Mouse (Mus musculus) limb, embryonic 10.5 days (tissue): ENCODE data around the gene Gdpd5. TPM values are rescaled to one million over a fixed set of nuclear protein-coding genes. Genes with fewer than 3 reads are reported as not detected.
A peak's percentile ranks its signal among the peaks of the same experiment; 100 is the strongest.

Experiments
- DNase-seq: peaks from one replicate; pipeline ENCODE4 v3.0.0-alpha.2; 2017; ENCODE audit warnings: low spot score
- H3K27ac ChIP-seq: fragments of 300-500 bp; sonication (generic); 2 replicates; pipeline ENCODE4 v1.5.1; 2016; ENCODE audit warnings: mild to moderate bottlenecking
- H3K27me3 ChIP-seq: fragments of 300-500 bp; sonication (generic); 2 replicates; pipeline ENCODE4 v1.6.1; 2016; ENCODE audit warnings: low read depth, mild to moderate bottlenecking; ENCODE audit not compliant: poor library complexity, severe bottlenecking
- H3K36me3 ChIP-seq: fragments of 300-500 bp; sonication (generic); 2 replicates; pipeline ENCODE4 v1.6.1; 2016; ENCODE audit warnings: mild to moderate bottlenecking, moderate library complexity
- H3K4me1 ChIP-seq: fragments of 300-500 bp; sonication (generic); 2 replicates; pipeline ENCODE4 v1.6.1; 2016
- H3K4me3 ChIP-seq: fragments of 300-500 bp; sonication (generic); 2 replicates; pipeline ENCODE4 v1.5.1; 2016; ENCODE audit warnings: mild to moderate bottlenecking, moderate library complexity
- H3K9me3 ChIP-seq: fragments of 300-500 bp; sonication (generic); replicated peaks from 2 replicates; pipeline ENCODE4 v1.6.1; 2016; ENCODE audit warnings: mild to moderate bottlenecking
- WGBS: fragments of 180-500 bp; shearing (Covaris S2); methylation state at CpG from one replicate; pipeline ENCODE4 v1.1.7; 2016; 5-methylcytosine and 5-hydroxymethylcytosine counted together
- polyA plus RNA-seq: library from polyadenylated mRNA; unstranded; fragments of >200 nt; fragmentation: Nextera tagmentation; extraction: Ambion mirVana; gene quantifications from 2 replicates; pipeline ENCODE4 v1.2.1, GENCODE M21; 2016

Gene Gdpd5
- polyA plus RNA-seq, 1 experiment from 2014 or later = 12.3 TPM

- peak overlapping the region; percentile 69 for H3K4me3 ChIP-seq
- H3K27me3 ChIP-seq = peaks cover 23% of the 10 kb centered on the region
- DNase-seq = no peak
- WGBS = 14% methylated on average over 30 of the region's 30 CpGs
- peak overlapping the region; percentile 98 for H3K27ac ChIP-seq
- H3K4me1 ChIP-seq = peaks cover 68% of the 10 kb centered on the region
- peaks cover 1% of the 10 kb centered on the region; the same call in 1 of the 2 replicates for H3K36me3 ChIP-seq
- H3K9me3 ChIP-seq = no peaks in the 10 kb centered on the region
These were observed 1.1 kb downstream of the Gdpd5 start for GRCm38 (mm10) chr7:99382088-99383000.

- 50% methylated on average over 5 of the region's 5 CpGs for WGBS
- Histone ChIP-seq H3K27ac (peak overlapping the region; percentile 98; the same call in 1 of the 2 replicates), H3K27me3 (peaks cover 23% of the 10 kb centered on the region), H3K9me3 (no peaks in the 10 kb centered on the region), H3K4me3 (peak overlapping the region; percentile 69; the same call in 1 of the 2 replicates), H3K36me3 (peaks cover 4% of the 10 kb centered on the region; the same call in 1 of the 2 replicates), H3K4me1 (peaks cover 73% of the 10 kb centered on the region)
- DNase-seq = no peak
These were observed 2.0 kb downstream of the Gdpd5 start for GRCm38 (mm10) chr7:99383246-99383645.

DNA sequence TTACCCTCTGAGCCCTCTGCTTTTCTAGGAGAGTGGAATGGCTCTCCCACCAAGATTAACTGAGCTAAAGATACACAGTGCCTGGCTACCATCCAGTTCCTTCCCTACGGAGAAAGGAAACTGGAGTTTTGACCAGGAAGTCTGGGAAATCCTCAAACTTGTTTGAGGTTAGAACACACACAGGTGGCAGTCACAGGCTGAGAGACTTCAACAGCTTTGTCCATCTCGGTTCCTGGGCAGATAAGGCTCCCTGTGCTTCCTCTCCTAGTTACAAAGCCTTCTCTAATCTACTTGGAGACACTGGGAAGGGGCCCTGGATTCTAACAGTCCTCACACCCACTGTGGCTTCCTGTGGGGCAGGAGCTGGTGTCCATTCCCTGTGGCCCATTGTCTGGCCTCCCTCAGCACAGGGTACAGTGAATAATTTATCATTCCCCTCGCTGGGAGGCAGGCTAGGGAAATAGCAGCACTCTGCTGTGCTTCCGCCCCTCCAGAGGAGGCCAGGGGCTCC is 2.9 kb downstream of the Gdpd5 start:
- peaks cover 78% of the 10 kb centered on the region for H3K4me1 ChIP-seq
- 33% methylated on average over 4 of the region's 4 CpGs for WGBS

DNA sequence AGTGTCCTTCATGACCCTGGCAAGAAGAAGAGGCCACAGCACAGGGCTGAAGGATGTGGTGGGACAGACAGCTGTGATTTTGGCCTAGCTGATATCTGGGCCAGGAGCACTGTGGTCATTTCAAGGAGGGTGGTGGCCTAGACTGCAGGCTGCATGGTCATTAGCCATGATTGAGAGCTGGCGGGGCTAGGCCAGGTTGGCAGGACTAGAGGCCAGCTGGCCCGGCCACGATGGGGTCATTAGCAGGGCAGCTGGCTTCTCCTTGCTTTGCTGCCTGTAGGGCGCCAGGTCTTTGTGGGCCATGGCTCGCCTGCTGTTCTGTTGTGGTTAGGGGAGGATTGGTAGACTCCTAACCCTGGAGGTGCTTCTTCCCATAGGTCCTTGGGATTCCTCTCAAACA is 4.8 kb downstream of the Gdpd5 start:
- peaks cover 4% of the 10 kb centered on the region; the same call in 1 of the 2 replicates for H3K36me3 ChIP-seq
- DNase-seq = no peak
- 46% methylated on average over 5 of the region's 5 CpGs for WGBS
- H3K9me3 ChIP-seq = no peaks in the 10 kb centered on the region
- H3K27ac ChIP-seq = peak overlapping the region; percentile 34; the same call in 1 of the 2 replicates
- peaks cover 84% of the 10 kb centered on the region for H3K4me1 ChIP-seq
- H3K27me3 ChIP-seq = peaks cover 23% of the 10 kb centered on the region
- no peak overlapping the region for H3K4me3 ChIP-seq

More for the DNA sequence above, 2.9 kb downstream of the Gdpd5 start:
- Histone ChIP-seq H3K9me3 (no peaks in the 10 kb centered on the region), H3K4me3 (no peak overlapping the region), H3K36me3 (peaks cover 4% of the 10 kb centered on the region; the same call in 1 of the 2 replicates), H3K27ac (peak overlapping the region; percentile 75), H3K27me3 (peaks cover 23% of the 10 kb centered on the region)
- no peak for DNase-seq

GRCm38 (mm10) chr7:99386811-99387210 is 5.6 kb downstream of the Gdpd5 start:
- no peak overlapping the region for H3K4me3 ChIP-seq
- 92% methylated on average over 4 of the region's 4 CpGs for WGBS
- peaks cover 82% of the 10 kb centered on the region for H3K4me1 ChIP-seq
- H3K36me3 ChIP-seq = peaks cover 7% of the 10 kb centered on the region; the same call in 1 of the 2 replicates
- H3K9me3 ChIP-seq = no peaks in the 10 kb centered on the region
- no peak for DNase-seq
- 0 out of 2 replicates have a peak overlapping the region, but pooled peaks have one; percentile 31 for H3K27ac ChIP-seq
- H3K27me3 ChIP-seq = peaks cover 21% of the 10 kb centered on the region

GRCm38 (mm10) chr7:99387356-99387755 is 6.1 kb downstream of the Gdpd5 start:
- Histone ChIP-seq H3K36me3 (peaks cover 7% of the 10 kb centered on the region; the same call in 1 of the 2 replicates), H3K4me3 (no peak overlapping the region), H3K9me3 (no peaks in the 10 kb centered on the region), H3K27ac (peak overlapping the region; percentile 31; the same call in 1 of the 2 replicates), H3K4me1 (peaks cover 76% of the 10 kb centered on the region), H3K27me3 (peaks cover 16% of the 10 kb centered on the region)
- no peak for DNase-seq
- 90% methylated on average over 5 of the region's 5 CpGs for WGBS

GRCm38 (mm10) chr7:99390559-99390958 is 9.3 kb downstream of the Gdpd5 start:
- DNase-seq = no peak
- no peak overlapping the region for H3K4me3 ChIP-seq
- peak overlapping the region; percentile 74 for H3K27ac ChIP-seq
- H3K27me3 ChIP-seq = no peaks in the 10 kb centered on the region
- no peaks in the 10 kb centered on the region for H3K9me3 ChIP-seq
- H3K36me3 ChIP-seq = peaks cover 7% of the 10 kb centered on the region; the same call in 1 of the 2 replicates
- H3K4me1 ChIP-seq = peaks cover 61% of the 10 kb centered on the region
- WGBS = 50% methylated on average over 4 of the region's 4 CpGs

- Histone ChIP-seq H3K4me1 (peaks cover 60% of the 10 kb centered on the region), H3K27me3 (no peaks in the 10 kb centered on the region), H3K4me3 (no peak overlapping the region), H3K27ac (no peak overlapping the region), H3K36me3 (0 out of 2 replicates have a peak, but pooled peaks cover 3% of the 10 kb centered on the region), H3K9me3 (no peaks in the 10 kb centered on the region)
- 81% methylated on average over 2 of the region's 2 CpGs for WGBS
- no peak for DNase-seq
These were observed 11.5 kb downstream of the Gdpd5 start for GRCm38 (mm10) chr7:99392696-99393095.

- peaks cover 57% of the 10 kb centered on the region for H3K4me1 ChIP-seq
- H3K36me3 ChIP-seq = 0 out of 2 replicates have a peak, but pooled peaks cover 3% of the 10 kb centered on the region
- no peaks in the 10 kb centered on the region for H3K9me3 ChIP-seq
- H3K27me3 ChIP-seq = no peaks in the 10 kb centered on the region
- peak overlapping the region; percentile 17; the same call in 1 of the 2 replicates for H3K27ac ChIP-seq
- H3K4me3 ChIP-seq = no peak overlapping the region
- no peak for DNase-seq
- 87% methylated on average over 13 of the region's 13 CpGs for WGBS
These were observed 12.6 kb downstream of the Gdpd5 start for GRCm38 (mm10) chr7:99393711-99394325.

DNA sequence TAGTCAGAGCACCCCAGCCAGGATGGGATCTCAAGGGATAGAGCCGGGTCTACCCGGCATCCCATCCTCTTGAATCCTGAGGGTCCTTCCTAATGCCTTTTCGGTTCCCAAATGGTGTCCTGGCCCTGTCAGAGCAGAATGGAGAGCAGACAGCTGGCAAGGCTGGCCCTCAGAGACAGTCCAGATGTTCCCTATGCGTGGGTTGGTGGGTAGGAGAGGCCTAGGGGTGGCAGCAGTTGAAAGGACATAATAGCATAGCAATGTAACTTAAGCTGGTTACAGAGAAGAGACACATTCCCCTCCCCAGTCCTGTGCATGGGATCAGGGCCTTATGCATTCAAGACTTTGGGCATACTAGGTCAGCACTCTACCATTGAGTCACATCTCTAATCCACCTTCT is 14.2 kb downstream of the Gdpd5 start:
- no peaks in the 10 kb centered on the region for H3K27me3 ChIP-seq
- 85% methylated on average over 4 of the region's 4 CpGs for WGBS
- no peak for DNase-seq
- peaks cover 43% of the 10 kb centered on the region for H3K4me1 ChIP-seq
- H3K4me3 ChIP-seq = no peak overlapping the region
- 0 out of 2 replicates have a peak, but pooled peaks cover 3% of the 10 kb centered on the region for H3K36me3 ChIP-seq
- H3K9me3 ChIP-seq = no peaks in the 10 kb centered on the region
- H3K27ac ChIP-seq = 0 out of 2 replicates have a peak overlapping the region, but pooled peaks have one; percentile 11

DNA sequence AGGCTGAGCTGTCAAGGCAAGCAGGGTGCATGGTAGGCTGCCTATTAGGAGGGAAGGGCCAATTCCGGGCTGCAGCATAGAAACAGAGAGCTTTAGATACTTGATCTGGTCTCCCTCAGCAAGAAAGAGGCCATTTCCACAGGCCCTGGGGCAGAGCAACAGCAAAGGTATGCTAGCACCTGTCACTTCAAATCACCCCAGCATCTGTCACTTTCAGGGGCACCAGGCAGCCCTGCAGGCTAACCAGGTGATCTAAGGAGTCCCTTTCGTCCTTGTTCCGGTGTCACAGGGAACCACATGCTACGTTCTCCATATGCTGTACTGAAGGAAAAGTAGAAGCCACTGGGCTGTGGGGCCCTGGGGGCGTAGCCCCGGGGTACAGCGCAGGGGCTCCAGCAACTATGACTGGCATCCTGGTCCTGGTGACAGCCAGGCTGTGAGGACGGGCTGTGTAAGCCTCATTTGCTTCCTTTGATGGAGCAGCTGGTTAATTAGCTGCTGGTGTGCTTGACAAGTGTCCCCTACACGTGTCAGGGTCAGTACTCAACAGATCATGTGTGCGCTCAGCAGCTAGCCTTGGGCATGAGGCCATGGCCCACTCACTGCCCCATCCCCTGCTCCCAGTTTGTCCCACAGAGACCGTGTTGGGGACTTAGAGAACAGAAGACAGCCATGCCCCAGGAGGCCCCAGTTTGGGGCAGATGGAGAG is 14.8 kb downstream of the Gdpd5 start:
- Histone ChIP-seq H3K27ac (peak overlapping the region; percentile 37; the same call in 1 of the 2 replicates), H3K4me3 (no peak overlapping the region), H3K36me3 (0 out of 2 replicates have a peak, but pooled peaks cover 3% of the 10 kb centered on the region), H3K27me3 (no peaks in the 10 kb centered on the region), H3K4me1 (peaks cover 39% of the 10 kb centered on the region), H3K9me3 (no peaks in the 10 kb centered on the region)
- DNase-seq = no peak
- 67% methylated on average over 11 of the region's 11 CpGs for WGBS
